Mouse (Mus musculus) olfactory bulb, adult 2 months (tissue): Measurements from ENCODE around the gene Ilk. TPM values are rescaled to one million over a fixed set of nuclear protein-coding genes. Genes with fewer than 3 reads are reported as not detected.
A peak's percentile ranks its signal among the peaks of the same experiment; 100 is the strongest.
"Not testable (repeated sequence)": the region's sequence is repeated elsewhere in the genome, so short reads cannot be mapped to it uniquely, and the experiment has no call there.

ENCODE experiments used
- H3K27ac ChIP-seq: fragments of 200-500 bp; 2 replicates; pipeline ENCODE4 v1.5.1; 2012; ENCODE audit warnings: low read depth, low read length; ENCODE audit not compliant: insufficient read depth
- H3K4me1 ChIP-seq: fragments of 200-500 bp; 2 replicates; pipeline ENCODE4 v1.6.1; 2012; ENCODE audit warnings: low read length; ENCODE audit not compliant: control insufficient read depth, insufficient read depth
- H3K4me3 ChIP-seq: fragments of 200-500 bp; 2 replicates; pipeline ENCODE4 v1.5.1; 2012; ENCODE audit warnings: mild to moderate bottlenecking, low read depth, low read length, moderate library complexity; ENCODE audit not compliant: insufficient read depth
- CTCF ChIP-seq: fragments of 200-500 bp; IDR thresholded peaks from 2 replicates; pipeline ENCODE4 v1.5.1; 2012; ENCODE audit warnings: low read depth, mild to moderate bottlenecking, low read length, moderate library complexity; ENCODE audit not compliant: insufficient read depth
- POLR2A ChIP-seq: fragments of 200-500 bp; IDR thresholded peaks from 2 replicates; pipeline ENCODE4 v1.6.1; 2012; ENCODE audit warnings: mild to moderate bottlenecking, low read depth, low read length, moderate library complexity; ENCODE audit not compliant: insufficient read depth
- WGBS: fragments of 180-500 bp; shearing (Covaris S2); methylation state at CpG from one replicate; pipeline ENCODE4 v1.1.7; 2018; 5-methylcytosine and 5-hydroxymethylcytosine counted together
- polyA plus RNA-seq: library from polyadenylated mRNA; stranded (reverse); fragments of >200 nt; gene quantifications from 2 replicates; pipeline ENCODE4 v1.2.4, GENCODE M21; 2012; ENCODE audit warnings: low replicate concordance; ENCODE audit not compliant: missing spikeins, insufficient read depth, insufficient read length

The Ilk gene
- polyA plus RNA-seq, 1 experiment, result not detected

DNA sequence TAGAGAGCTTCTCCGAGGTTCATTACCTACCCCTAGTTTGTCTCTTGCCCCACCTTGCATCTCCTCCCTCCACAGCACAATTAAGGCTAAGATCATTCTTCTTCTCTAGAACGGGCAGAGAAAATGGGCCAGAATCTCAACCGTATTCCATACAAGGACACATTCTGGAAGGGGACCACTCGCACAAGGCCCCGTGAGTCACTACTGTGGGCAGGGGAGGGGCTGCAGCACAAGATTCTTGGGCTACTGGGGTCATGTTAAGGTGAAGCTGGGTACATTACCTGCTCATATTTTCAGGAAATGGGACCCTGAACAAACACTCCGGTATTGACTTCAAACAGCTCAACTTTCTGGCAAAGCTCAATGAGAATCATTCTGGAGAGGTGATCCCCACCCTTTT, 4.5 kb downstream of the Ilk start:
- no peak overlapping the region for H3K4me3 ChIP-seq
- WGBS, result 76% methylated on average over 6 of the region's 6 CpGs

DNA sequence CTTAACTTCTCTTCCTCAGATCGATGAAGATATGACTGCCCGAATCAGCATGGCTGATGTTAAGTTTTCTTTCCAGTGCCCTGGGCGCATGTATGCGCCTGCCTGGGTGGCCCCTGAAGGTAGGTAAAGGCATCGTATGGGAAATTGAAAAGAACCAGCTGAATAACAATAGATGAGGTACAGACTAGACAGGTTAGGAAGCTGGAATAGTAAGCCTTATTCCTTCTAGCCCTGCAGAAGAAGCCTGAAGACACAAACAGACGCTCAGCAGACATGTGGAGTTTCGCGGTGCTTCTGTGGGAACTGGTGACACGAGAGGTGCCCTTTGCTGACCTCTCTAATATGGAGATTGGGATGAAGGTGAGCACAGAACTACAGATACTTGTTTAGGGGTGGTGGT, 5.6 kb downstream of the Ilk start:
- TF ChIP-seq CTCF (no peak), POLR2A (no peak)
- 91% methylated on average over 9 of the region's 9 CpGs for WGBS

More for the DNA sequence above, 4.5 kb downstream of the Ilk start:
- H3K4me1 ChIP-seq, result peaks cover 7% of the 10 kb centered on the region
- TF ChIP-seq CTCF (no peak), POLR2A (no peak)
- no peak overlapping the region for H3K27ac ChIP-seq

DNA sequence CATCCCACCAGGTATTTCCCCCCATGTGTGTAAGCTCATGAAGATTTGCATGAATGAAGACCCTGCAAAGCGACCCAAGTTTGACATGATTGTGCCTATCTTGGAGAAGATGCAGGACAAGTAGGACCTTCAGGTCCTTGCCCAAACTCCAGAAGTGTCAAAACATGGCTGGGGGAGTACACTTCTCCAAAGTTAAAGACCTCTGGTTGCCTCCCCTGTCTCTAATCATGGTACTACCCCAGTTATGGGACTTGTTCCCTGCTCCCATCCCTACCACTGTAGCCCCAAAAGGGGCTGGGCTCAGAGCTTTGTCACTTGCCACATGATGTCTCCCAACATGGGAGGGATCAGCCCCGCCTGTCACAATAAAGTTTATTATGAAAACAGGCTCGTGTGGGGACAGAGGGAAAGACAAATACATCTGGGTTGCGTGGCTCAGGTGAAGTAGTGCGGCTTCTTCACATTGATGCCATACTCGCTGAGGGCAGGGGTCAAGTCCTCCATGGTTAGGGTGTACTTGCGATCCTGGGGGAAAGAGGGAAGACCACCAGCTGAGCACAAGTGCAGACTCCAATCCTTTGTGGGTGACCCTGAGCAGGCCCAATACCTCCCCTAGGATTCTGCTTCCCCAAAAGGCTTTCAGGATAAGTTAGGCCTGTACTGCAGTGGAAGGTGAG, 6.3 kb downstream of the Ilk start:
- WGBS, result 77% methylated on average over 7 of the region's 7 CpGs
- not testable (repeated sequence) for H3K4me3 ChIP-seq

More for the DNA sequence above, 5.6 kb downstream of the Ilk start:
- no peak overlapping the region for H3K27ac ChIP-seq
- peaks cover 7% of the 10 kb centered on the region for H3K4me1 ChIP-seq
- H3K4me3 ChIP-seq, result no peak overlapping the region

DNA sequence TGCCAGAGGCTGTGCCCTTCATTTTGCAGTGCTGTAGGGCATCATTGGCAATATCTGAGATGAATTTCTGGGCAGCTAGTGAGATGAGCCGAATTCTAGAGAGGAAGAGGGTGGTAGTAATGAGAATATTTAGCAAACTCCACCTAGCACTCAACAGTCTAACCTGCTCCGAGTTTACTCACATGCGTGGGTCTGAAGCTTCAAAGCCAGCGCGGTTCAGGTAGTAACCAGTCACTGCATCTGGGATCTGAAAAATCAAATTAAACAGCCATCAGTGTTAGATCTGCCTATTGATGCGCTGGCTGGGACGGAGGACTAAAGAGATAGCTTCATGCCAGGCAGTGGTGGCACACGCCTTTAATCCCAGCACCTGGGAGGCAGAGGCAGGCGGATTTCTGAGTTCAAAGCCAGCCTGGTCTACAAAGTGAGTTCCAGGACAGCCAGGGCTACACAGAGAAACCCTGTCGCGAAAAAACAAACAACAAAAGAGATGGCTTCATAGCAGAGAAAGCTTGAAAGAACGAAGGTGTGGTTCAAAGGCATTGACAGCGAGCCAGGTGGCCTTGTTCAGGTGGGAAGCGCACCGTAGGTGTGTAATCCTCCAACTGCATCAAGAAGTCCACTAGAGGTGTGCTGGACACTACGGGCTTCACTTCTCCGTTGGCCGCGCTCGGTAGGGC, 7.0 kb downstream of the Ilk start:
- H3K4me3 ChIP-seq, result peak overlapping the region; percentile 93
- WGBS, result 31% methylated on average over 20 of the region's 20 CpGs
- not testable (repeated sequence) for H3K27ac ChIP-seq, H3K4me1 ChIP-seq

More for the DNA sequence above, 6.3 kb downstream of the Ilk start:
- H3K4me1 ChIP-seq, H3K27ac ChIP-seq: not testable (repeated sequence)

DNA sequence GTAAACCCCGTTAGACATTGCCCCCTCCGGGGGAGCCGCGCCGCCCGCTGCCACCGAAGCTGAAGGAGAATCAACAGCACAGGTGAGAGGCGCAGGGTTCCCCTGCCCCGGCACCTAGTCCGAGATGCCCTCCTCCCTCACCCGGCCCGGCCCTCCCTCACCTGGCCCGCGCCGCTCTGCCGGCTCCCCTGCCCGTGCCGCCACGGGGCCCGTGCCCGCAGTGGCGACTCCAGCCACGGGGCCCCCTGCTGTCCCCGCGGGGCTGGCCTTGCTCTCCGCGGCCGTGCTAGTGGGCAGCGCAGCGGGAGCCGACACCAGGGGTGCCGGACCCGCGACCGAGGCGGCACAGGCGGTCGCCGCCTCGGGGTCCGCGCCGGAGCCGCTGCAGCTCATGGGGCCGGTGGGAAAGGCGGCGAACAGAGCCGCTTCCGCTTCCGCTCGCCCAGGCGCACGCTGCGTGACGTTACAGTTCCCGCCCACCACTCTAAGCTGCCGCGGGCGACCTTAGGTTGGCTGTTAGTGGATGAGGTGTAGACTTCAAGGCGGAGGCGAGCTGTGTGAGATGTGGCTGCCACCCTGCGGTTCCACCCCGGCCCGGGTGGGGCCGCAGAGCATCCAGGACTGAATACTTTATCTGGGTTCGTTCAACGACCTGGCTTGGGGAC, 7.7 kb downstream of the Ilk start, which contains the start of gene Taf10:
Gene Taf10 (minus strand): TSS at position 436 of the 665 bp plus-strand sequence.
- peaks cover 7% of the 10 kb centered on the region for H3K4me1 ChIP-seq
- WGBS, result under 1% methylated on average over 67 of the region's 67 CpGs
- H3K4me3 ChIP-seq, result peak within 1 kb of the TSS; percentile 93
- H3K27ac ChIP-seq, result peak within 1 kb of the TSS; percentile 71; the same call in 1 of the 2 replicates
- TF ChIP-seq CTCF (no peak), POLR2A (peak; percentile 64; the same call in 1 of the 2 replicates)

DNA sequence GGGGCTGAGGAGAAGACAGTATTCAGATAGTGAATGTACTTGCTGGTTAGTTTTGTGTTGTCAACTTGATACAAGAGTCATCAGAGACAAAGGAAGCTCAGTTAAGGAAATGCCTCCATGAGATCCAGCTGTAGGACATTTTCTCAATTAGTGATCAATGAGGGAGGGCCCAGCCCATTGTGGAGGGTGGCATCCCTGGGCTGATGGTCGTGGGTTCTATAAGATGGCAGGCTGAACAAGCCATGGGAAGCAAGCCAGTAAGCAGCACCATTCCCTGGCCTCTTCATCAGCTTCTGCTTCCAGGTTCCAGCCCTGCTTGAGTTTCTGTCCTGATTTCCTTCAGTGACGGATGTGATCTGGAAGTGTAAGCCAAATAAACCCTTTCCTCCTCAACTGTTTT, 11.4 kb downstream of the Ilk start:
- 74% methylated on average over 2 of the region's 2 CpGs for WGBS
- no peak overlapping the region for H3K4me3 ChIP-seq
- H3K27ac ChIP-seq, result no peak overlapping the region
- TF ChIP-seq POLR2A (no peak), CTCF (no peak)
- peaks cover 14% of the 10 kb centered on the region for H3K4me1 ChIP-seq

DNA sequence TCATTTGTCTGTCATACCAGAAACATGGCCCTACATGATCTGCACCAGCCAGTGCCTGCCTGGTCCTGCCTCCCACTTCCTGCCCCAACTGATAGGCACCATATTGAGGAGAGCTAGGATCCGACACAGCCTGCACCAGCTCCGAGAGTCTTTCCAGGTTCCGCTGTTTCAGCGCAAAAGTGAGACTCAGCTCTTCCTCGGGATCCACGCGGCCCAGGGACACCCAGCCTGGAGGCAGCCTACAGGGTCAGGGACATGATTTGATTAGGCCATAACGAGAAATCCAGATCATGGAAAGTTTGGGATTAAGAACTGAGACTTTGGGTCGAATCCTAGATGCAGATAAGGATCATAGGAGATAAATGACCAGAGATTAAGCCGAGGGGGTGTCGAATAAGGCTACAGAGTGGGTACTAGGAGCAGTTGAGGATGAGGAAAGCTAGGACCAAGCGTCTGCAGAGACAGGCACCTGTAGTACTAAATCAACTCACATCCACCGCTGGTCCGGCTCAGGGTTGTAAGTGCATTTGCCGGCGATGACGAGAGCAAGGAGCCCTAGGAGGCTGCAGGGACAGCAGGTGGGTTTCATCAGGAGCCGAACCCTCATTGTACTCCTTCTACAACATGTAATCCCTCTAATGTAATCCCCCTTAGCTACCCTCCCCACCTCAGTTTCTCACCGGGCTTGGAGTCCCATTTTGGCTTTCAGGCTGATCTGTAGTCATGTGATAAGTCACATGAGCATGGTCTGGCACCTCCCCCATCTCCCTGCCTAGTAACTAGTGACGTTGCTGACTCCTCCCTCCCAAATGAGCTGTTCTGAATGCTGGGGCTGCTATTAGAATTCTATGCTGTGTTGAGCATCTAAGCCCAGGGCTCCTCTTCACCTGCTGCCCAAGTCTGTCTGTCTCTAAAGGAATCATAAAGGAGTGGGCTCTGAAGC, 15.4 kb downstream of the Ilk start, which contains the start of gene Tpp1:
Gene Tpp1 (minus strand): TSS at position 745 of the 943 bp plus-strand sequence.
- Histone ChIP-seq H3K4me3 (peak within 1 kb of the TSS; percentile 58), H3K27ac (peak within 1 kb of the TSS; percentile 54), H3K4me1 (peaks cover 10% of the 10 kb centered on the region)
- TF ChIP-seq CTCF, result no peak
- 0 out of 2 replicates have a peak, but pooled peaks have one; percentile 33 for TF ChIP-seq POLR2A
- WGBS, result 8% methylated on average over 20 of the region's 20 CpGs

DNA sequence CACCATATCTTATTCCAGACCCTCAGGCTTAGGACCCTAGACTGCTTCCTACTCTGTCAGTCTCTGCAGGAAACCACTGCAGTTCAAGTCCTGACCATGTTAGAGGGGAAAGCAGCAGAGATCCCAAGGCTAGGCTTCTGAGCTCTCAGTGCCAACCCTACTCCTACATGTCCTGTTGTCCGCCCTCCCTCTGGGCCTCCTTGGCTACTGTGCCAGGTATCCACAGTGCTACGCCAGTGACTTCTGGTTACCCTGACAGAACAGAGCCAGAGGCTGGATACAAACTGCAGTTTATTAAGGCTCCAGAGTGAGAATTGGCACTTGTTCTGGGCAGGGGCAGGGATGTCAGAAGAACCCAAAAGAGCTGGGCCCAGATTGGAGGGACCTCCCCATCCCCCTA, 16.3 kb downstream of the Ilk start:
- TF ChIP-seq POLR2A (no peak), CTCF (no peak)
- 58% methylated on average over 2 of the region's 2 CpGs for WGBS
- Histone ChIP-seq H3K4me1 (peaks cover 10% of the 10 kb centered on the region), H3K27ac (no peak overlapping the region), H3K4me3 (no peak overlapping the region)
